Mouse (Mus musculus) heart, adult 2 months (tissue): ENCODE measurements around the gene Nup205.

ENCODE experiments used
- CTCF ChIP-seq: fragments of 200-600 bp; IDR thresholded peaks from 2 replicates; pipeline ENCODE4 v1.8.1; 2022; ENCODE audit warnings: antibody characterized with exemption, mild to moderate bottlenecking, moderate library complexity
- POLR2A ChIP-seq: fragments of 200-500 bp; IDR thresholded peaks from 2 replicates; pipeline ENCODE4 v1.6.1; 2011; ENCODE audit warnings: mild to moderate bottlenecking, low read depth, low read length, control low read depth; ENCODE audit not compliant: insufficient read depth

DNA sequence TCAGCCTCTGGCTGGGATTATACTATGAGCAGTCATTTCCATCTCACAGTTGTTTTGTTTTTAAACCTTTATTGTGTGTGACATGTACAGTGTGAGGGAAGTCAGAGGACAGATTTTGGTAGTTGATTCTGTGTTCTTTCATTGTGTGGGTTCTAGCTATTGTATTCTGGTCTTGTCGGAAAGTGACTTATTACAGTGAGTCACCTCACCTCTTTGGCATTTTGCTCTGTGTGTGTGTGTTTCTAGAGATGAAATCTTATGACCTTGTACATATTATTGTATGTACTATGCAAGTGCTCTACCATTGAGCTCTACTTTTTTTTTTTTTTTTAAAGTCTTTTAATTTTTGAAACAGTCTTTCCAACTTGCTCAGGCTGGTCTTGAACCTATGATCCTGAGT, 7.6 kb downstream of the Nup205 start:
- no peak for TF ChIP-seq CTCF
- no peak for TF ChIP-seq POLR2A
